Mouse (Mus musculus) kidney, postnatal 0 days (tissue): Measurements from ENCODE around the gene Cdkal1. TPM values are rescaled to one million over a fixed set of nuclear protein-coding genes. Genes with fewer than 3 reads are reported as not detected.

ENCODE experiments used
- ATAC-seq: fragments of 200-750 bp; cut with Nextera tagmentation; replicated peaks from 2 replicates; pipeline ENCODE4 v1.8.0; 2017; ENCODE audit warnings: low read depth, moderate number of reproducible peaks, moderate TSS enrichment, moderate library complexity; ENCODE audit not compliant: low FRiP score
- DNase-seq: peaks from one replicate; pipeline ENCODE4 v3.0.0-alpha.2; 2016; ENCODE audit warnings: low spot score
- H3K27ac ChIP-seq: fragments of 300-500 bp; sonication (generic); 2 replicates; pipeline ENCODE4 v1.5.1; 2014; ENCODE audit warnings: mild to moderate bottlenecking
- H3K27me3 ChIP-seq: fragments of 300-500 bp; sonication (generic); 2 replicates; pipeline ENCODE4 v1.6.1; 2014; ENCODE audit warnings: low read length, mixed read lengths; ENCODE audit not compliant: insufficient read depth
- H3K36me3 ChIP-seq: fragments of 300-500 bp; sonication (generic); 2 replicates; pipeline ENCODE4 v1.6.1; 2014; ENCODE audit warnings: low read length, mixed read lengths; ENCODE audit not compliant: insufficient read depth
- H3K4me1 ChIP-seq: fragments of 300-500 bp; sonication (generic); replicated peaks from 2 replicates; pipeline ENCODE4 v1.6.1; 2014; ENCODE audit warnings: antibody characterized with exemption, low read length, mixed read lengths; ENCODE audit not compliant: insufficient read depth
- H3K4me2 ChIP-seq: fragments of 300-500 bp; sonication (generic); 2 replicates; pipeline ENCODE4 v1.6.1; 2014; ENCODE audit warnings: mild to moderate bottlenecking, low read length, moderate library complexity, mixed read lengths
- H3K4me3 ChIP-seq: fragments of 300-500 bp; sonication (generic); replicated peaks from 2 replicates; pipeline ENCODE4 v1.5.1; 2014; ENCODE audit warnings: low read depth, low read length
- H3K9ac ChIP-seq: fragments of 300-500 bp; sonication (generic); 2 replicates; pipeline ENCODE4 v1.6.1; 2014; ENCODE audit warnings: low read depth, low read length
- H3K9me3 ChIP-seq: fragments of 300-500 bp; sonication (generic); replicated peaks from 2 replicates; pipeline ENCODE4 v1.6.1; 2016; ENCODE audit warnings: low read length, inconsistent platforms, mixed read lengths
- CTCF ChIP-seq: IDR thresholded peaks from 2 replicates; pipeline ENCODE4 v1.5.1; 2016; ENCODE audit warnings: antibody characterized with exemption, low read depth, mild to moderate bottlenecking, moderate library complexity
- WGBS: fragments of 180-500 bp; shearing (Covaris S2); extraction: QIAGEN DNeasy Blood & Tissue Kit; methylation state at CpG from one replicate; pipeline ENCODE4 v1.1.7; 2014; 5-methylcytosine and 5-hydroxymethylcytosine counted together
- polyA plus RNA-seq: library from polyadenylated mRNA; unstranded; fragments of >200 nt; fragmentation: Nextera tagmentation; extraction: Ambion mirVana; gene quantifications from 2 replicates; pipeline ENCODE4 v1.2.1, GENCODE M21; 2015

The Cdkal1 gene
- polyA plus RNA-seq, 1 experiment from 2014 or later, result 30.1 TPM

DNA sequence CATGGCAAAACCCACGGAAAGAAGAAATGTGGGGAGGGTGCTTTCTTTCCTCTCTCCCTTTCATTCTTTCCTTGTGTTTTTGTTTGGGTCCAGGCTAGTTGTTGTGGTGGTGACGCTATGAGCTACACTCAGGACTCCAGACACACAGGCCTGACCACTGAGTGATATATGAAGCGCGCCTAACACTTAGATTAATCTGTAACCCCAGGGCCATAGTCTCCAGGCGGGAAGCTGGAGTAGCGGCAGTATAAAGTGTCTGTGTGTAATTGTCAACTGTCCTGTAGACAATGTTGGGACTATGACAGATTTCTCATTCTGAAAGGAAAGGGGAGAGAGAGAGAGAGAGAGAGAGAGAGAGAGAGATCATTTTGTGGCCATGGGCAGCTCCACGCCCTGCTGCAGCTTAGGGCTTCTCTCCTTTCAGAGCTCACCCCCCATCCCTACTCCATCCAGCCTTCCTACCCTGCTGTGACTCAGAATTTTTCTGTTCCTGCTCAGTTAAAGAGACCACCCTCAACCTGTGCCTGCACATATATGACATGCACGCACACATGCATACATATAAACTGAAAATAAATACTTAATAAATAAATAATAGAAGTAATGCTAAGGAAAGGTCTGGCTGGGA lies 79.8 kb downstream of the Cdkal1 start:
- no peak for DNase-seq
- no peak overlapping the region for H3K4me3 ChIP-seq
- H3K27ac ChIP-seq, result no peak overlapping the region
- peaks cover 7% of the 10 kb centered on the region; the same call in 1 of the 2 replicates for H3K4me1 ChIP-seq
- TF ChIP-seq CTCF, result no peak
- ATAC-seq, result no peak; the same call in 1 of the 2 replicates
- H3K27me3 ChIP-seq, result no peaks in the 10 kb centered on the region
- no peaks in the 10 kb centered on the region for H3K36me3 ChIP-seq
- WGBS, result 57% methylated on average over 8 of the region's 8 CpGs
- no peaks in the 10 kb centered on the region for H3K9me3 ChIP-seq
- H3K4me2 ChIP-seq, result no peak overlapping the region
- no peak overlapping the region for H3K9ac ChIP-seq

DNA sequence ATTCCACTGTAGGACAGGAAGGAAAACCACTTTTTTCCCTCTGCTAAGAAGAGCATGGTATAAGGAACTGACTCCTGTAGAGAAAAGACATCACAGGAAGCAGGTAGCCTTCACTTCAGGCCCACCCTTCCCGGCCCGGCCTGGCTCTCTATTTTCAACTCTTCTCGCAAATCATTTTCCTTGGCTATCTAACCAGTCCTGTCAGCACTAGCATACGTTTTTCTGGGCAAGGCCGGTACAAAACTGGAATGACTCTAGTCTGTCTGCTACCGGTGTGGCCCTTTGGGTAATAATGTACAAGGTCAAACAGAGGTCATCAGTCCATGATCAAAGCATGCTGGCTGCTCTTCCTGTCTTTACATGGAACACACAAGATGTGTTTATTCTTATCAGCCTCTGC lies 81.9 kb downstream of the Cdkal1 start:
- ATAC-seq (no peak), DNase-seq (peak; percentile 51)
- Histone ChIP-seq H3K36me3 (no peaks in the 10 kb centered on the region), H3K9ac (no peak overlapping the region), H3K27me3 (no peaks in the 10 kb centered on the region), H3K4me1 (peaks cover 6% of the 10 kb centered on the region; the same call in 1 of the 2 replicates), H3K4me2 (no peak overlapping the region), H3K27ac (peak overlapping the region; percentile 11), H3K9me3 (no peaks in the 10 kb centered on the region), H3K4me3 (no peak overlapping the region)
- no peak for TF ChIP-seq CTCF
- WGBS, result 20% methylated on average over 6 of the region's 6 CpGs

DNA sequence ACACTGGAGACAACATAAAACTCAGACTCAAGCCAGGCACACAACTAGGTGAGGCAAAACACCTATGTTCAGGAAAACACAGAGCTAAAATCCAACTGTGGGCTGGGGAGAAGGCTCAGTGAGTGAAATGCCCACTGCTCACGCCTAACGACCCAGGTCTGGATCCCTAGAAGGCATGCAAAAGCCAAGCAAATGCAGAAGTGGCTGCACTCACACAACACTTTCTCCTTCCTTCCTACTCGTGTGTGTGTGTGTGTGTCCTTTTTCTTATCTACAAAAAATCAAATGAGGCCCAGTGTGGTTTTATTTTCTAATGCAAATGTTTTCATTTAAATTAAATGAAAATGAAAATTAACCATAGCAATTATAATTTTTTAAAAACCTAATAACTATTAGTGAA lies 82.5 kb downstream of the Cdkal1 start:
- Histone ChIP-seq H3K36me3 (no peaks in the 10 kb centered on the region), H3K27ac (no peak overlapping the region), H3K27me3 (no peaks in the 10 kb centered on the region), H3K9me3 (no peaks in the 10 kb centered on the region), H3K4me1 (peaks cover 6% of the 10 kb centered on the region; the same call in 1 of the 2 replicates), H3K4me3 (no peak overlapping the region), H3K4me2 (no peak overlapping the region), H3K9ac (no peak overlapping the region)
- DNase-seq (no peak), ATAC-seq (no peak)
- no peak for TF ChIP-seq CTCF
- WGBS, result 49% methylated on average over 3 of the region's 3 CpGs

DNA sequence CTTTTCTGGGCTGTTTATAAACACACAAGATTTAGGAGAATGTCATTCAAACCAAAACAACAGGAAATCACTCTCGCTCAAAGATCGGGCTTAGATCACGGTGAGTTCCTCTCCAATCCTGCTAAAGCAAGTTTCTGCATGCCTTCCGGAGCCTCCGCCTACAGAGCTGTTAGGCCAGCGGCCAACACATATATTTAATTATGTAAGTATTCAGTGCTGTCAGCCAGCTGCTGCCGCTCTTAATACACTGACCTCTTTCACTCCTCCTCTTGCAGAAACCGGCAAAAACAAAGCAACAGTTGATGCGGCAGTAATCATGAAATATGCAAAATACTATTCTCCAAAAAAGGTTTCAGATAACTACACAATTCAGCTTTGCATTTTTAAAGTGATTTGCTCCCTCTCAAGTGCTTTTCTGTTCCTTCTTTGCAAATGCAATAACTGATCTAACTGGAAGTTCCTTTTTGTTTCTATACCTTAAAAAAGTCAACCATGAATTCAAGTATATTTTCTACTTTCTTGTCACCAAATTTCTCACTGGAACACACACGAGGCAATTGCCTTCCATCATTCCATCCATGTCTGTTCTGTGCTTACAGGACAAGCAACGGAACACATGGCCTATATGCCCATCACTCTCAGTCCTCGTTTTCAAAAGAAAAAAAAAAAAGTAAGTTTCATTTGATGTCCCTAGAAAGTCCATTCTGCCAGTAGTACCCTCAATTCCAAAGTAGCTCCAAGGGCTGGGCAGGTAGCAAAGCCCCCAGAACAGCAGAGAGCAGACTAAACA lies 85.6 kb downstream of the Cdkal1 start:
- Histone ChIP-seq H3K27me3 (no peaks in the 10 kb centered on the region), H3K36me3 (no peaks in the 10 kb centered on the region), H3K27ac (peak overlapping the region; percentile 19; the same call in 1 of the 2 replicates), H3K9me3 (no peaks in the 10 kb centered on the region), H3K4me3 (no peak overlapping the region), H3K4me1 (peaks cover 6% of the 10 kb centered on the region; the same call in 1 of the 2 replicates), H3K9ac (no peak overlapping the region), H3K4me2 (peak overlapping the region; percentile 9; the same call in 1 of the 2 replicates)
- WGBS, result 21% methylated on average over 12 of the region's 12 CpGs
- DNase-seq (peak; percentile 95), ATAC-seq (peak; percentile 83)
- TF ChIP-seq CTCF, result no peak

DNA sequence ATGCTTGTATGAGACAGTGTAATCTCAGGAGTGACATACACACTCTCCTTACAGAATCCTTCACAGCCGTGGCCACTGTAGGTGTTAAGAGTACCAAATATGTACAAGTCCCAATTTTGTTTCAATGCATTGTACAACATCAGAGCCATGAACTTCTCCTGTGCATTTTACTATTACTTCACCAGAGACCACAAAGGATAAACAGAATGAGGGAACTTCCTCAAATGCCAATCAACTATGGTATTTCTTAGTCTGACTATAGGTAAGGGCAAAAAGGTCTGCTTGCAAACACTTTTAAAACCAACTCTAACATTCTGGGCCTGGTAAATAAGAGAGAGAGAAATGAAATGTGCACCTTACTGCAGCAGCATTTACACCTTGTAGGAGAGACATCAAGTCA lies 87.4 kb downstream of the Cdkal1 start:
- no peak for TF ChIP-seq CTCF
- ATAC-seq (no peak), DNase-seq (no peak)
- H3K36me3 ChIP-seq, result no peaks in the 10 kb centered on the region
- H3K4me2 ChIP-seq, result no peak overlapping the region
- H3K27me3 ChIP-seq, result no peaks in the 10 kb centered on the region
- H3K27ac ChIP-seq, result no peak overlapping the region
- no peaks in the 10 kb centered on the region for H3K4me1 ChIP-seq
- no peak overlapping the region for H3K4me3 ChIP-seq
- no peaks in the 10 kb centered on the region for H3K9me3 ChIP-seq
- 68% methylated on average over 1 of the region's 1 CpGs for WGBS
- no peak overlapping the region for H3K9ac ChIP-seq

DNA sequence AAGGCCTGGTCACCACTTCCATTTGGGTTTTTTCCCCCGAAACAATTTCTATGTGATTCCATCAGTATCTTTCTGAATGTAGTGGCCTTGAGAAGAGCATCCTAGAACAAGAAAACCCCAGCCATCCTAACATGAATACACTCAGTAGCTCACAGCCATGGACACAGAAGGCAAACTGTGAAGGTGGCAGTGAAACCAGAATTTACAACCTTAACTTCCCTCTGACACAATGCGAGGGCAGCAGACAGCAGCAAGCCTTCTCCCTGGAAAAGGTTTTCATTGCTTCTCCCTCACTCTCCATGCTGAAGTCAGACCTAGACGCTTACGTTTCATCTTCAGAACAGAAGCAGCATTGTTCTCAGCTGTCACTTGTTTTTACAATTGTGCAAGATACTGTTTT lies 87.9 kb downstream of the Cdkal1 start:
- Histone ChIP-seq H3K4me1 (no peaks in the 10 kb centered on the region), H3K4me3 (no peak overlapping the region), H3K36me3 (no peaks in the 10 kb centered on the region), H3K9me3 (no peaks in the 10 kb centered on the region), H3K27ac (no peak overlapping the region), H3K4me2 (no peak overlapping the region), H3K27me3 (no peaks in the 10 kb centered on the region), H3K9ac (no peak overlapping the region)
- no peak for TF ChIP-seq CTCF
- no peak for ATAC-seq
- DNase-seq, result no peak
- 52% methylated on average over 4 of the region's 4 CpGs for WGBS
